Mouse (Mus musculus) stomach, embryonic 14.5 days (tissue): ENCODE measurements around the gene Cubn. TPM values are rescaled to one million over a fixed set of nuclear protein-coding genes. Genes with fewer than 3 reads are reported as not detected.

Experiments used
- ATAC-seq: fragments of 200-750 bp; cut with Nextera tagmentation; 2 replicates; pipeline ENCODE4 v1.8.0; 2017; ENCODE audit warnings: low read depth, moderate TSS enrichment; ENCODE audit not compliant: insufficient number of reproducible peaks, insufficient read depth, low FRiP score
- H3K27ac ChIP-seq: fragments of 300-500 bp; sonication (generic); 2 replicates; pipeline ENCODE4 v1.5.1; 2014; ENCODE audit warnings: mild to moderate bottlenecking, low read length, moderate library complexity, mixed read lengths
- H3K27me3 ChIP-seq: fragments of 300-500 bp; sonication (generic); 2 replicates; pipeline ENCODE4 v1.6.1; 2014; ENCODE audit warnings: low read length, control low read depth, mixed read lengths; ENCODE audit not compliant: control insufficient read depth, insufficient read depth
- H3K36me3 ChIP-seq: fragments of 300-500 bp; sonication (generic); 2 replicates; pipeline ENCODE4 v1.6.1; 2014; ENCODE audit warnings: mild to moderate bottlenecking, control low read depth, low read length, moderate library complexity, mixed read lengths; ENCODE audit not compliant: control insufficient read depth, insufficient read depth
- H3K4me1 ChIP-seq: fragments of 300-500 bp; sonication (generic); 2 replicates; pipeline ENCODE4 v1.6.1; 2014; ENCODE audit warnings: low read length, control low read depth, mixed read lengths; ENCODE audit not compliant: control insufficient read depth, insufficient read depth
- H3K4me2 ChIP-seq: fragments of 300-500 bp; sonication (generic); replicated peaks from 2 replicates; pipeline ENCODE4 v1.6.1; 2014; ENCODE audit warnings: low read depth, low read length, control low read depth
- H3K4me3 ChIP-seq: fragments of 300-500 bp; sonication (generic); 2 replicates; pipeline ENCODE4 v1.5.1; 2014; ENCODE audit warnings: low read depth, low read length, control low read depth
- H3K9ac ChIP-seq: fragments of 300-500 bp; sonication (generic); replicated peaks from 2 replicates; pipeline ENCODE4 v1.6.1; 2014; ENCODE audit warnings: low read depth, mild to moderate bottlenecking, control low read depth, low read length, moderate library complexity, mixed read lengths
- H3K9me3 ChIP-seq: fragments of 300-500 bp; sonication (generic); 2 replicates; pipeline ENCODE4 v1.6.1; 2016; ENCODE audit warnings: low read depth, low read length, control low read depth; ENCODE audit not compliant: control insufficient read depth
- WGBS: fragments of 180-500 bp; shearing (Covaris S2); extraction: QIAGEN DNeasy Blood & Tissue Kit; methylation state at CpG from one replicate; pipeline ENCODE4 v1.1.7; 2014; 5-methylcytosine and 5-hydroxymethylcytosine counted together
- polyA plus RNA-seq: library from polyadenylated mRNA; unstranded; fragments of >200 nt; fragmentation: Nextera tagmentation; extraction: Ambion mirVana; gene quantifications from 2 replicates; pipeline ENCODE4 v1.2.1, GENCODE M21; 2014

The Cubn gene
- polyA plus RNA-seq, 1 experiment from 2014 or later: 0.04 TPM

DNA sequence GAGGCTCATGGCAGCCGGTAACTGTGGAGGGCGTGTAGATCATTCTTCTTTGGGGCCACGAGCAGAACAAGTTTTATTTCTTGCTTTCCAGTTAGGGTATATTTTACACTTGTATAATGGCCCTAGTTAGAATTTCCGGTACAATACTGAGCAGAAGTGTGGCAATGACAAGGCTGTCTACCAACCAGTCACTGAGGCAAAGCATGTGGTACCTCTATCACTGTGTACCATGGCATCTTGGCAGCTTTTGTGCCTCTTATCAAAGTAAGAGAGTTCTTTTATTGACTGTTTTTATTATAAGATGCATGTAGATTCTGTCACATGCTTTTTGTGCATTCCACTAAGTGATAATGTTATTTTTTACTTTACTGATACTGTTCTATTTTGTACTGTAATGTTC is 46.5 kb downstream of the Cubn start:
- H3K27ac ChIP-seq: no peak overlapping the region
- no peaks in the 10 kb centered on the region for H3K4me1 ChIP-seq
- no peak overlapping the region for H3K4me3 ChIP-seq
- no peak overlapping the region for H3K9ac ChIP-seq
- H3K36me3 ChIP-seq: no peaks in the 10 kb centered on the region
- no peaks in the 10 kb centered on the region for H3K9me3 ChIP-seq
- H3K4me2 ChIP-seq: no peak overlapping the region
- no peak for ATAC-seq
- H3K27me3 ChIP-seq: no peaks in the 10 kb centered on the region
- 90% methylated on average over 4 of the region's 4 CpGs for WGBS

- Histone ChIP-seq H3K9ac (no peak overlapping the region), H3K4me3 (no peak overlapping the region), H3K4me1 (no peaks in the 10 kb centered on the region), H3K4me2 (no peak overlapping the region), H3K27me3 (no peaks in the 10 kb centered on the region), H3K9me3 (no peaks in the 10 kb centered on the region), H3K36me3 (no peaks in the 10 kb centered on the region), H3K27ac (no peak overlapping the region)
- no peak for ATAC-seq
- WGBS: 75% methylated on average over 1 of the region's 1 CpGs
Measured at GRCm38 (mm10) chr2:13438983-13439382, 52.6 kb downstream of the Cubn start.

DNA sequence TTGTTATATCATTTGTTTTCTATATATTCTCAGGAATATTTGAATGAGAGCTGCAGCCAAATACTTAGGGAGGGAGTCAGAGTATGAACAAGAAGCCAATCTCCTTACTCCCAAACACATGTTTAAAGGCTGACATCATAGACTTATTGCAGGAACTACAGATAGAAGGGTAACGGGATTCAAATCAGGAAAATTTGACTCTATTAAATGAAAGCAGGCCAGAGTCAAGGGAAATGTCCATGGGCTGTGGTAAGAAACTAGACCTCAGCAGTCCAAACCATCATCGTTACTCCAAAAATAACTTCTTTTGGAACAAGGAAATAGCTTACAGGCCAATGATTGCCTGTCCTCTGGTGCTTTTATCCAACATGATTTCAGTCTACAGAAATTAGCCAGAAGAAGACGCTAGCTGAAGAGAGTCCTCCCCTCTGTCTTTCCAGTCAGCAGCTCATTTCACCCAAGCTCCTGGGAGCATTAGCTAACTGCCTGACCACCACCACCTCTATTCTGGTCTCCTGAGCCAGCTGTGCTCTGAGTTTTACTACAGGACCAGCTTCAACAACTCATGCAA is 53.3 kb downstream of the Cubn start:
- Histone ChIP-seq H3K9me3 (no peaks in the 10 kb centered on the region), H3K9ac (no peak overlapping the region), H3K27ac (no peak overlapping the region), H3K4me2 (no peak overlapping the region), H3K36me3 (no peaks in the 10 kb centered on the region), H3K4me3 (no peak overlapping the region), H3K4me1 (no peaks in the 10 kb centered on the region), H3K27me3 (no peaks in the 10 kb centered on the region)
- no peak for ATAC-seq
- WGBS: 85% methylated on average over 3 of the region's 3 CpGs

- no peak overlapping the region for H3K4me2 ChIP-seq
- ATAC-seq: no peak
- H3K27me3 ChIP-seq: no peaks in the 10 kb centered on the region
- WGBS: 76% methylated on average over 4 of the region's 4 CpGs
- no peaks in the 10 kb centered on the region for H3K4me1 ChIP-seq
- no peaks in the 10 kb centered on the region for H3K9me3 ChIP-seq
- H3K27ac ChIP-seq: no peak overlapping the region
- H3K4me3 ChIP-seq: no peak overlapping the region
- H3K9ac ChIP-seq: no peak overlapping the region
- no peaks in the 10 kb centered on the region for H3K36me3 ChIP-seq
Measured at GRCm38 (mm10) chr2:13432002-13432401, 59.6 kb downstream of the Cubn start.

DNA sequence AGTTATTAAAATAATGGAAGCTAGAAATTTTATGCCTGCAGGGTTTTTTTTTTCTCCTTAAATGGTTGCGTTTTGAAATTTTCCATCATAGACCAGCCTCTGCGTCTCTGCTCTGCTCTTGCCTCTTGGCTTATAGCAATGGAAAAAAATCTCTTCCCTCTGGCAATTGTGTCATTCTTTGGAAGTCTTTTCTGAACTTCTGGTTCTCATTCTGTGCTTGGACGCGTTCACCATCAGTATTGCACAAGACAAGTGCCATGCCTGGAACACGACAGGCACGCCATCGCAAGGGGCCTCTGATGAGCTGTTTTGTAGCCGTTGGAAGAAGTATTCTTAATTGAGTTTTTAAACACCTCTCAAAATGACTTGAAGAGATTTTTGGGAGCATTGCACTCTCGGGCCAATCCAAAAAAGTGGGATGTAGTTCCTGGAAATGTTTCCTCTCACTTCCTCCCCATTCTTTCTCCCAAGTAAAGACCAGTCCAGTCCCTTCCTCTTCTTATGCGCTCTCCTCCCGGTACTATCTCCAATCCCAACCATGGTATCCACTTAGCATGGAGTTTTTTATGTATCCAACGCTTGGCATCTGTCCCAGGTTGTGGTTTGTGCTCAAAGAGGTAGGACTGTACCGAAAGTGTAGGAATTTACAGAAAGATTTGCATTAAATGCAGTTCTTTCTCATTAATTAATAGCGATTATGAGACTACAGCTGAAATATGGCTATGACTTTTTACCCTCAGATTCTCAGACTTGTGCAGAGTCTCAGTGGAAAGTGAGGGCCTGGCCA is 69.4 kb downstream of the Cubn start:
- Histone ChIP-seq H3K27ac (no peak overlapping the region), H3K9me3 (no peaks in the 10 kb centered on the region), H3K36me3 (no peaks in the 10 kb centered on the region), H3K27me3 (no peaks in the 10 kb centered on the region), H3K9ac (no peak overlapping the region), H3K4me3 (no peak overlapping the region), H3K4me2 (no peak overlapping the region), H3K4me1 (no peaks in the 10 kb centered on the region)
- ATAC-seq: no peak
- WGBS: 90% methylated on average over 14 of the region's 14 CpGs

DNA sequence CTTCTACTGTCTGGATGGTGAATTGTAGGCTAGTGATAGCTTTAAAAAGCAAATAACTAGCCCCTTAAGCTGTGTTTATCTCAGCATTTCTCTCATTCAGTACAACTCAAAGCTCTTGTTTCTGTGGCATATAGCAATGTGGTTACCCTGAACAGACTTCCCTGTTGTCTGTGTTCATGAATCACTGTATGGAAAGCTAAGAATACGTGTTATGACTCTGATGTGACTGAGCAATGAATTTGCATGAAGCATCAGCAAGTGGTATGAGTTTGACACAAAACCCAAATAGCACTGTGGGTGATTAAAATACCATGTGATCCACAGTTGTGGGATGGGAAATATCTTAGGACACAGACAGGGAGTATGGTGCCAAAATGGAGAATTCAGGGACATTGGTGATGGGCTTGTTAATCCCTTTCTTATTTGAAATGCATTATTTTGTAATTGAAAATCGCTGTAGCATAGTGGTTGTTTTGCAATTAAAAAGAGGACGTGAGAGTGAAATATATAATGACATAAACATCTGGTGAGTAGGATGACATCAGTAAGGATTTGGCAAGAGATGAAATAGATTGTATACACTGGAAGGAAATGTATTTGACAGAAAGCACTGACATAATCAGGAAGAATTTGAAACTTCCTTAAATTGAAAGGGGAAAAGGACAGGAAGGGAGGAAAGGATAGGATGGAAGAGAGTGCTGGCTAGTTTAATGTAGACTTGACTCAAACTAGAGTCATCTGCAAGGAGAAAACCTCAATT is 74.7 kb downstream of the Cubn start:
- Histone ChIP-seq H3K4me1 (no peaks in the 10 kb centered on the region), H3K4me2 (no peak overlapping the region), H3K4me3 (no peak overlapping the region), H3K27me3 (no peaks in the 10 kb centered on the region), H3K27ac (no peak overlapping the region), H3K9me3 (no peaks in the 10 kb centered on the region), H3K36me3 (no peaks in the 10 kb centered on the region), H3K9ac (no peak overlapping the region)
- WGBS: 68% methylated on average over 3 of the region's 3 CpGs
- ATAC-seq: no peak

- Histone ChIP-seq H3K4me1 (no peaks in the 10 kb centered on the region), H3K9me3 (no peaks in the 10 kb centered on the region), H3K36me3 (no peaks in the 10 kb centered on the region), H3K4me2 (no peak overlapping the region), H3K27ac (no peak overlapping the region), H3K27me3 (no peaks in the 10 kb centered on the region), H3K9ac (no peak overlapping the region), H3K4me3 (no peak overlapping the region)
- WGBS: 40% methylated on average over 4 of the region's 4 CpGs
- peak; percentile 42; the same call in 1 of the 2 replicates for ATAC-seq
Measured at GRCm38 (mm10) chr2:13413520-13414178, 78.0 kb downstream of the Cubn start.

DNA sequence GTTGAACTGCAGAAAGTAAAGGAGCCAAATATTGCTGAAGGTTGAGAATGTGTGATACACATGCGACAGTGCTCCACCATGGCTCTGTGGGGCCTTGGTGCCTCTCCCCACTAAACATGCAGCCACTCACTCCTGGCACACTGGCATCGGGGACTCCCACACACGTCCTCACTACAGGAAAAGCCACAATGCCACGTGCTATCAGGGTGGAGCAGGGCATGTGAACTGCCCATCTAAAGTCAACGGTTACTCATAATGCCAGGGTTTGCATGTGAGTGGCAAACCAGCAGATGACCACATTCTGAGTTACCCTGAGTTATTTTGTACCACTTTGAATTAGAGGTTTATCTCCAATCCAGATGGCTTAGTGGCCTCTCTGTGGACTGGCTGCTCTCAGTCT is 81.0 kb downstream of the Cubn start:
- H3K4me3 ChIP-seq: no peak overlapping the region
- no peak overlapping the region for H3K27ac ChIP-seq
- no peak for ATAC-seq
- no peak overlapping the region for H3K9ac ChIP-seq
- H3K9me3 ChIP-seq: no peaks in the 10 kb centered on the region
- WGBS: 85% methylated on average over 5 of the region's 5 CpGs
- H3K4me1 ChIP-seq: no peaks in the 10 kb centered on the region
- no peaks in the 10 kb centered on the region for H3K36me3 ChIP-seq
- no peak overlapping the region for H3K4me2 ChIP-seq
- H3K27me3 ChIP-seq: no peaks in the 10 kb centered on the region
